Comparison of ENCODE assay signal across 12 mouse cellular contexts in the genomic region with DNA sequence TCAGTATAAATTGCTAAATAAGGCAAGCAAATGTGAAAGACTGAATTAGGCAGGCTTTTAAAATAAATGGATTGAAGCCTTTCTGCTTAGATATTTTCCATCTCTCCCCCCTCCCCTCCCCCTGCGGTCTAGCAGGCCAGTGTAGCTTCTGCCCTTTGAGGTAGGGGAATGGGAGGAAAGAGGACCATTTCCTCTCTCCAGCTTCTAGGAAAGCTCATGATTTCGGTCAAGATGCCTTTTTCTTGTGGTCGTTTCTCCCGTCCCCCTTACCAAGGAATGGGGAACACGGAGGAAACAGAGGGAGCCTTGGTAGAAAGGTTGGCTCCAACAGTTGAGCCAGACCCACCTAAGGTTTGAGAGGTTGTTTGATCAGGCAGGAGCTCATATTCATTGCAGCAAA. TPM values are rescaled to one million over a fixed set of nuclear protein-coding genes. Genes with fewer than 3 reads are reported as not detected.
A peak's percentile ranks its signal among the peaks of the same experiment; 100 is the strongest.
DNase-seq lines count a peak whose midpoint lies in the region; ATAC-seq and TF ChIP-seq lines count a peak whose summit lies in the region.
"Had no signal": no experiment of that assay in that cellular context is flagged by ENCODE, and none has a peak within 500 bp of the region (broad histone marks: within the 10 kb centered on the region; RNA-seq: fewer than 3 reads in every experiment).

No protein-coding gene starts in this region.

- no peaks in the 10 kb centered on the region for H3K4me1 ChIP-seq in ES-Bruce4 (ENCODE audit: control insufficient read depth, insufficient read depth, low read length)
- peaks cover 56% of the 10 kb centered on the region for H3K4me1 ChIP-seq in embryonic facial prominence, embryonic 10.5 days
- peaks cover 6% of the 10 kb centered on the region; the same call in 1 of the 2 replicates for H3K4me1 ChIP-seq in hindbrain, embryonic 14.5 days (replicated peaks; ENCODE audit: control insufficient read depth, insufficient read depth, low read length)
- peaks cover 9% of the 10 kb centered on the region; the same call in 1 of the 2 replicates for H3K4me1 ChIP-seq in midbrain, embryonic 16.5 days (ENCODE audit: control insufficient read depth, insufficient read depth, low read length)

- no peaks in the 10 kb centered on the region for H3K9me3 ChIP-seq in ES-Bruce4 (replicated peaks; ENCODE audit: control insufficient read depth, insufficient read depth, low read length, poor library complexity, severe bottlenecking)
- H3K9me3 ChIP-seq in embryonic facial prominence, embryonic 10.5 days, result no peaks in the 10 kb centered on the region
- H3K9me3 ChIP-seq in hindbrain, embryonic 14.5 days (ENCODE audit: control insufficient read depth, low read length), result no peaks in the 10 kb centered on the region
- no peaks in the 10 kb centered on the region for H3K9me3 ChIP-seq in midbrain, embryonic 16.5 days (replicated peaks; ENCODE audit: control insufficient read depth, low read length, poor library complexity, severe bottlenecking)

- WGBS in embryonic facial prominence, embryonic 10.5 days, result 1% methylated on average over 5 of the region's 5 CpGs
- WGBS in hindbrain, embryonic 14.5 days, result 6% methylated on average over 5 of the region's 5 CpGs
- 15% methylated on average over 5 of the region's 5 CpGs for WGBS in midbrain, embryonic 16.5 days

- peaks cover 19% of the 10 kb centered on the region for H3K27me3 ChIP-seq in ES-Bruce4 (ENCODE audit: control insufficient read depth, insufficient read depth, low read length, poor library complexity, severe bottlenecking)
- H3K27me3 ChIP-seq in embryonic facial prominence, embryonic 10.5 days (replicated peaks; ENCODE audit: low read depth, poor library complexity, severe bottlenecking), result peaks cover 100% of the 10 kb centered on the region
- peaks cover 63% of the 10 kb centered on the region for H3K27me3 ChIP-seq in hindbrain, embryonic 14.5 days (ENCODE audit: control insufficient read depth, insufficient read depth, low read length)
- no peaks in the 10 kb centered on the region; the same call in 1 of the 2 replicates for H3K27me3 ChIP-seq in midbrain, embryonic 16.5 days (ENCODE audit: control insufficient read depth, insufficient read depth, low read depth, low read length)

- H3K4me3 ChIP-seq in ES-Bruce4 (ENCODE audit: low read depth, low read length), result peak overlapping the region; percentile 27; the same call in 1 of the 2 replicates
- H3K4me3 ChIP-seq in embryonic facial prominence, embryonic 10.5 days, result peak overlapping the region; percentile 66
- peak overlapping the region; percentile 51 for H3K4me3 ChIP-seq in hindbrain, embryonic 14.5 days (replicated peaks; ENCODE audit: low read length)
- peak overlapping the region; percentile 4; the same call in 1 of the 2 replicates for H3K4me3 ChIP-seq in midbrain, embryonic 16.5 days (ENCODE audit: low read depth, low read length)
- H3K4me3 ChIP-seq: myocyte had no signal

- no peak overlapping the region for H3K27ac ChIP-seq in ES-Bruce4 (ENCODE audit: insufficient read depth, low read length)
- H3K27ac ChIP-seq in embryonic facial prominence, embryonic 10.5 days (replicated peaks), result no peak overlapping the region
- peak overlapping the region; percentile 82 for H3K27ac ChIP-seq in hindbrain, embryonic 14.5 days
- peak overlapping the region; percentile 77; the same call in 1 of the 2 replicates for H3K27ac ChIP-seq in midbrain, embryonic 16.5 days (ENCODE audit: low read length)

- peak overlapping the region; percentile 55 for H3K4me2 ChIP-seq in hindbrain, embryonic 14.5 days (replicated peaks)
- peak overlapping the region; percentile 44 for H3K4me2 ChIP-seq in midbrain, embryonic 16.5 days (ENCODE audit: low read length)
- H3K4me2 ChIP-seq: lung, embryonic 14.5 days had no signal

- no peak for TF ChIP-seq POLR2A in ES-Bruce4 (IDR thresholded peaks at IDR 0.05; ENCODE audit: insufficient read depth, low read length)

- DNase-seq in embryonic facial prominence, embryonic 10.5 days (ENCODE audit: low spot score), result peak; percentile 31
- no peak for DNase-seq in hindbrain, embryonic 14.5 days (ENCODE audit: low spot score)
- no peak for DNase-seq in T-cell, adult 2 months (ENCODE audit: low spot score)
- no peak for DNase-seq in adrenal gland, postnatal 4 days (ENCODE audit: low spot score in 2 of 2)
- no peak for DNase-seq in liver
- DNase-seq in adrenal gland, postnatal 36 days, result no peak
- DNase-seq: right cerebral cortex, postnatal 4 days had no signal

- no peak for TF ChIP-seq CTCF in ES-Bruce4 (IDR thresholded peaks at IDR 0.05; ENCODE audit: low read depth, low read length)

- H3K36me3 ChIP-seq in ES-Bruce4 (ENCODE audit: control insufficient read depth, insufficient read depth, low read length, poor library complexity, severe bottlenecking), result no peaks in the 10 kb centered on the region
- H3K36me3 ChIP-seq in embryonic facial prominence, embryonic 10.5 days (replicated peaks), result no peaks in the 10 kb centered on the region
- H3K36me3 ChIP-seq in hindbrain, embryonic 14.5 days (replicated peaks; ENCODE audit: control insufficient read depth, insufficient read depth), result no peaks in the 10 kb centered on the region
- H3K36me3 ChIP-seq in midbrain, embryonic 16.5 days (ENCODE audit: control insufficient read depth, insufficient read depth, low read length), result no peaks in the 10 kb centered on the region

- H3K9ac ChIP-seq in ES-Bruce4 (ENCODE audit: low read depth, poor library complexity, severe bottlenecking), result no peak overlapping the region
- peak overlapping the region; percentile 52 for H3K9ac ChIP-seq in hindbrain, embryonic 14.5 days
- H3K9ac ChIP-seq in midbrain, embryonic 16.5 days (ENCODE audit: low read depth, low read length), result no peak overlapping the region
- H3K9ac ChIP-seq: lung, embryonic 14.5 days had no signal

- TF ChIP-seq EP300 in ES-Bruce4 (IDR thresholded peaks at IDR 0.05; ENCODE audit: insufficient read depth, low read depth, low read length), result no peak

- no peak for ATAC-seq in hindbrain, embryonic 14.5 days (ENCODE audit: low FRiP score)
- ATAC-seq in midbrain, embryonic 16.5 days, result no peak
- ATAC-seq: CD4-positive, CD25-positive, alpha-beta regulatory T cell, adult 4 months had no signal

RNA-seq across cellular contexts. Expression of a gene that starts 2.6 kb away (rescaled TPM):
- 25.2 and 27.0 TPM in 2 replicates for polyA plus RNA-seq in ES-Bruce4 (2011; ENCODE audit: insufficient read depth, insufficient read length, low read depth, missing spikeins)
- 2.2 and 2.4 TPM in 2 replicates for polyA plus RNA-seq in embryonic facial prominence, embryonic 10.5 days (2016; fragmentation: Nextera tagmentation; extraction: Ambion mirVana)
- 10.6 and 11.4 TPM in 2 replicates for polyA plus RNA-seq in hindbrain, embryonic 14.5 days (2014; fragmentation: Nextera tagmentation; extraction: Ambion mirVana)
- polyA plus RNA-seq in midbrain, embryonic 16.5 days (2015; fragmentation: Nextera tagmentation; extraction: Ambion mirVana), result 6.3 and 15.2 TPM in 2 replicates
- total RNA-seq in adrenal gland, postnatal 4 days (2021), result 1 to 10 TPM in 1 of 2 experiments, under 1 TPM in 1; 0.22 to 1.4 TPM
- total RNA-seq in adrenal gland, postnatal 36 days (2021), result under 1 TPM in 1 of 2 experiments, not detected in 1; 0.13 TPM
- polyA plus RNA-seq: CD4-positive, CD25-positive, alpha-beta regulatory T cell, adult 4 months; lung, embryonic 14.5 days had no signal

RNA-seq across cellular contexts. Expression of a gene that starts 7.2 kb away (rescaled TPM):
- polyA plus RNA-seq in ES-Bruce4 (2011; ENCODE audit: insufficient read depth, insufficient read length, low read depth, missing spikeins), result 24.8 and 26.6 TPM in 2 replicates
- polyA plus RNA-seq in embryonic facial prominence, embryonic 10.5 days (2016; fragmentation: Nextera tagmentation; extraction: Ambion mirVana), result 6.2 and 6.9 TPM in 2 replicates
- 11.6 and 14.0 TPM in 2 replicates for polyA plus RNA-seq in hindbrain, embryonic 14.5 days (2014; fragmentation: Nextera tagmentation; extraction: Ambion mirVana)
- polyA plus RNA-seq in midbrain, embryonic 16.5 days (2015; fragmentation: Nextera tagmentation; extraction: Ambion mirVana), result 9.5 and 29.0 TPM in 2 replicates
- total RNA-seq in adrenal gland, postnatal 4 days (2021), result under 1 TPM in 1 of 2 experiments, not detected in 1; 0.40 TPM
- total RNA-seq in adrenal gland, postnatal 36 days (2021), result not detected
- polyA plus RNA-seq: CD4-positive, CD25-positive, alpha-beta regulatory T cell, adult 4 months; lung, embryonic 14.5 days had no signal

RNA-seq across cellular contexts. Expression of a gene that starts 17.7 kb away (rescaled TPM):
- polyA plus RNA-seq in ES-Bruce4 (2011; ENCODE audit: insufficient read depth, insufficient read length, low read depth, missing spikeins), result not detected in 2 replicates
- polyA plus RNA-seq in embryonic facial prominence, embryonic 10.5 days (2016; fragmentation: Nextera tagmentation; extraction: Ambion mirVana), result 0.31 TPM in 1 of 2 replicates, not detected in the other
- polyA plus RNA-seq in hindbrain, embryonic 14.5 days (2014; fragmentation: Nextera tagmentation; extraction: Ambion mirVana), result 0.31 and 0.95 TPM in 2 replicates
- 0.19 and 0.93 TPM in 2 replicates for polyA plus RNA-seq in midbrain, embryonic 16.5 days (2015; fragmentation: Nextera tagmentation; extraction: Ambion mirVana)
- total RNA-seq in adrenal gland, postnatal 4 days (2021), result not detected
- total RNA-seq in adrenal gland, postnatal 36 days (2021), result not detected
- polyA plus RNA-seq: CD4-positive, CD25-positive, alpha-beta regulatory T cell, adult 4 months; lung, embryonic 14.5 days; myocyte had no signal

RNA-seq across cellular contexts. Expression of a gene that starts 21.7 kb away (rescaled TPM):
- 0.33 and 0.40 TPM in 2 replicates for polyA plus RNA-seq in ES-Bruce4 (2011; ENCODE audit: insufficient read depth, insufficient read length, low read depth, missing spikeins)
- polyA plus RNA-seq in embryonic facial prominence, embryonic 10.5 days (2016; fragmentation: Nextera tagmentation; extraction: Ambion mirVana), result 0.50 and 0.56 TPM in 2 replicates
- 0.50 and 1.2 TPM in 2 replicates for polyA plus RNA-seq in hindbrain, embryonic 14.5 days (2014; fragmentation: Nextera tagmentation; extraction: Ambion mirVana)
- polyA plus RNA-seq in midbrain, embryonic 16.5 days (2015; fragmentation: Nextera tagmentation; extraction: Ambion mirVana), result 0.82 and 1.4 TPM in 2 replicates
- total RNA-seq in adrenal gland, postnatal 4 days (2021), result not detected
- not detected for total RNA-seq in adrenal gland, postnatal 36 days (2021)
- polyA plus RNA-seq: CD4-positive, CD25-positive, alpha-beta regulatory T cell, adult 4 months; lung, embryonic 14.5 days; myocyte had no signal

Comparison
In these comparisons a context has a peak if more than half of its experiments do, and no peak if none do; other contexts are left out.
1. H3K27ac ChIP-seq: peak in hindbrain, embryonic 14.5 days (single experiment) and midbrain, embryonic 16.5 days (single experiment); none in ES-Bruce4 (single experiment) and embryonic facial prominence, embryonic 10.5 days (single experiment).
2. H3K4me3 ChIP-seq: peak in every context shown above with its lines; median percentile 66 in embryonic facial prominence, embryonic 10.5 days; 51 in hindbrain, embryonic 14.5 days; 27 in ES-Bruce4; 4 in midbrain, embryonic 16.5 days.